Mouse (Mus musculus): Measurements from ENCODE around the gene Fsip1. TPM values are rescaled to one million over a fixed set of nuclear protein-coding genes. Genes with fewer than 3 reads are reported as not detected.
"Not testable (repeated sequence)": the region's sequence is repeated elsewhere in the genome, so short reads cannot be mapped to it uniquely, and the experiment has no call there.

The Fsip1 gene
- total RNA-seq (2015) (not detected in 2 replicates), total RNA-seq (2017) (0.88 and 1.2 TPM in 2 replicates)

DNA sequence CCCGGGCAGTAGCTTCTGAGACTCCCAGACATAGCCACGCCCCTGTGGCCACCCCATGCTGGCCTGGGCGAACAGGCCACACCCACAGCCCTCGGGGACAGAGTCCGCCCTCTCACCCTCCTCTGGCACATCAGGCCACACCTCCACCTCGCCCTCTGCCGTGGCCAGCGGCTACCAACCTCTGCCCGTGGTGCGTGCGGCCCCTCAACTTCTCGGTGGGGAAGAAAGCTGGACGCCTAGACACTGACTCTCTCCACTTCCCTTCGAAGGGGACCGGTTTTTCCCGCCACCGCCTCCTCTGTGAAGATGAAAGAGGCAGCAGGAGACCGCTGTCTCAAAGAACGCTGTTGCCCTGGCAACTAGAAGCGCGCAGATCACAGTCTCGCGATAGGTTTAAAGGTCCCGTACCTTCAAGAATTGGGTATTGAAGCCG, at the start of gene Fsip1:
Gene Fsip1 (minus strand): TSS at position 346 of the 433 bp plus-strand sequence.
- peak; percentile 97 for ATAC-seq (replicated peaks; ENCODE audit: poor library complexity)

DNA sequence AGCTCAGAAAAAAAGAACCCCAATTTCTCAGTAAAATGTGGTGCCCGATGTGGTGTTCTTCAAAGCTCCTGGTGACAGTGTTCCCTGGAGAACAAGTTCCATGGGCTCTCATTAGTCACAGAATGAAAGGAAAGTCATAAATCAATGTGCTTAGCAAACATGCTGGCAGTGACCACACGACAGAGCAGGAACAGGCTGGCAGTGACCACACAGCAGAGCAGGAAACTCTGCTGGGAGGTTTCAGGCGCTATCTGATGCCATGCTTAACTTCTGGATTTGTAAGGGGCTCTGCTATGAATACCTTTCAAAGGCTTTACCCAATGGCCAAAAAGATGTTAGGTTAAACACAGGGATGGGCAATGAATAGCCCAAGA, 49.7 kb upstream of the Fsip1 start:
- peak; percentile 37; the same call in 1 of the 2 replicates for ATAC-seq (replicated peaks; ENCODE audit: poor library complexity)

DNA sequence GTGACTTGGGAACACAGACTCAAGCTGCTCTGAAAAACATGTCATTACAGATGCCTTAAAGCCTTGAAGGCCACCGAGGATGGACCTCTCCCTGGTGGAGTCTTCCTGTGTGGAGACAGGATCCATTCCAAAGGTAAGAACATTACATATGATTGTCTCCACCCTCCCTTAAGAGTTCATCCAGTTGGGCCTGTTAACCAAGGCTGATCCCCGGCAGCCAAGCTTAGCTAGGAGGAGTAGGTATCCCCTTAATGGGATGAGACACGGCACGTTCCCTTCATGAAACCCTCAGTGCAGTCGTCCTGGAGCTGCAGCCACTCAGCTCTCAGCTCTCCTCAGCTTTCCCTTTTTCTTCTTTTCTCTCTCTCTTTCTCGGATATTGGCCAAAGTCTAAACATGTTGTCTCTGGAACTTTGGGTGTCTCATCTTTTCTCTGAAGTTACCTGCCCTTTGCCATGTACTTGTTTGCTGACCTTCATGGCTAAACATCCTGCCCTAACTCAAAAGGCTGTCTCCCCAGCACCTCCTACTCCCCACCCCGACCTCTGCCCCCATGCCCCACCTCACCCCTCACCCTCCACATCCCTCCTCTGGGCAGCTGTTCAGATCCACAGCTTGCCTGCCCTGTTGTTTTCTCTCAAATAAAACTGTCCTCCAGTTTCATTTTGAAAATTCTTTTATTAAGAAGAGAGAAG, 49.2 kb upstream of the Fsip1 start:
- no peak for ATAC-seq (replicated peaks; ENCODE audit: poor library complexity)

DNA sequence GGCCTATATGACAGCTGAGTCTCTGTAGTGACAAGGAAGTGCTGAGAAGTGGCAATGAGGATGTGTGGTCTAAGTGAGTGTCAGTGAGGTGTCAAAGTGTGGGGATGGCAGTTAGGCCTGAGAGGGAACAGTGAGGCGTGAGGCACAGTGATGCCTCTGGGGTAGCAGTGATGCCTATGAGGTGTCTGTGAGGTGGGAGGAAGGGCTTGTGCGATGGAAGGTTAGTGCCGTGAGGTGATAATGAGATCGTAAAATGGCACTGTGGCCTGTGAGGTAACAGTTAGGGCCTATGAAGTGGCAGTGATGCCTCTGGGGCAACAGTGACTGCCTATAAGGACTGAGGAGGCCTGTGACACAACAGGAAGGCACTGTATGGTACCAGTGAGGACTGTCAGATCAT, 46.7 kb upstream of the Fsip1 start:
- ATAC-seq (replicated peaks; ENCODE audit: poor library complexity): no peak

DNA sequence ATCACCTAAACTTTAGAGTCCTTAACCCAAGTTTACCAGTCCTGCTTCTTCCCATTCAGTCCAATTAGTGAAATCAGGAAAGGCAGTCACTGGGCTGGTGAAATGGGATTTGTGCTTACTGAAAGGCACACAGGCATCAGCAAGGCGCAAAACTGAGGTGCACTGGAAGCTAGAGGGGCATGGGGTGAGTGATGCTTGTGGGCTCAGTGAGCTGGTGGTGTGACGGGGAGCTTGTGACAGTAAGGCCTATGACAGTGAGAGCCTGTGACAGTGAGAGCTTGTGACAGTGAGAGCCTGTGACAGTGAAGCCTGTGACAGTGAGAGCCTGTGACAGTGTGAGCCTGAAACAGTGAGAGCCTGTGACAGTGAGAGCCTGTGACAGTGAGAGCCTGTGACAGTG, 44.9 kb upstream of the Fsip1 start:
- ATAC-seq (replicated peaks; ENCODE audit: poor library complexity): no peak

DNA sequence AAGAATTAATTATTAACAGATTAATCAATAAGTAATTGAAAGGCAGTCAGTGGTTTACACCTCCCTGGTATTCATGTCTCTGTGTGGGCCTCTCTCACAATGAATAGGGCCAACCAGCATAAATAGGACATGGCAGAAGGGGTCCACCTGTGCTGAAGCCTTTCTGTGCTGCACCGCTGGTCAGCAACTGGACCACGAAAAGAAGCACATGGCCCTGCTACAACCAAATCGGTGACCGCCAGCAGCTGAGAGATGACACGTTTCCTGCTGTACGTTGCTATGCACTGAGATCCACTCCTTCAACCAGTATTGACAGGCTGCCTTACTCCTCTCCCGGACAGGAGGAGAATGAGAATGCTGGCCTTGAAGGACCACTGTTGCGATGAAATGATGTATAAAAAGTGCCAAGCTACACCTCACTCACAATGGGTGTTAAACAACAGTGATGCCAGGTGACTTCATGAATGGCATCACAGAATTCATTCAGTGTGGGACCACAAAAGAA, 44.3 kb upstream of the Fsip1 start:
- no peak for ATAC-seq (replicated peaks; ENCODE audit: poor library complexity)

DNA sequence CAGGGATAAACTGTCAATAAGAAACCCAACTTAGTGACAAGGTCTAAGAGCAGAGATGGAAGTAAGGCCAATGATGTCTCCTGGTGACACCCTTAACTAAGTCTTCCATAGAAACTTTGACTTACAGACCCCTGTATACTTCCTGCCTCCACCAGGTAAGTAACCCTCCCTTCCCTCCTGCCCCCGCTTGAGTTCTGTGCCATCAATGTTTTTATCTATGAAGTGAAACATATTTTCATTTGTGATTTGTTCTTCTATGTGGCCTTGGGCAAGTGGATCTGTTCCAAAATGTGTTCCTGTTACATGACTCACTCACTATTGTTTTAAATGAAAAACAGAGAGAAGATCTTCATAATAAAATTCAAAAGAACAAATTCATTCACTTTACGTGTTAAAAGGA, 43.2 kb upstream of the Fsip1 start:
- ATAC-seq (replicated peaks; ENCODE audit: poor library complexity): no peak

DNA sequence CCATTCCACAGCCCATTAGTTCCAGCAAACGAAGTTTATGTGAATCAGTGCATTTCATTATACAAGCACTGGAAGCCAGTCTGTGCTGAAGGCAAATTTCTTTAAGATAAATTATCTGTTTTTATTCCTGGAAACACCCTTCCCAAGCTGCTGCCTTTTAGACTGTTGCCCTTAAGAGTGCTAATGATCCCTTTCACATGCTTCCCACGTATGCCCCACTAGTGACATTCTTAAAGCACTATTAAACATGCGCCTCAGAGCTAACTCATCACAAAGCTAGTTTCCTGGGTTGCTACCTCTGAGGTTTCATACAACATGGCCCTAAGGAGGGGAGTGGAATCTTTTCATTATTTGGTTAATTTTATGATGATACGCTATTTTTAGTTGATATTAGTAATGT, 41.8 kb upstream of the Fsip1 start:
- ATAC-seq (replicated peaks; ENCODE audit: poor library complexity): no peak

DNA sequence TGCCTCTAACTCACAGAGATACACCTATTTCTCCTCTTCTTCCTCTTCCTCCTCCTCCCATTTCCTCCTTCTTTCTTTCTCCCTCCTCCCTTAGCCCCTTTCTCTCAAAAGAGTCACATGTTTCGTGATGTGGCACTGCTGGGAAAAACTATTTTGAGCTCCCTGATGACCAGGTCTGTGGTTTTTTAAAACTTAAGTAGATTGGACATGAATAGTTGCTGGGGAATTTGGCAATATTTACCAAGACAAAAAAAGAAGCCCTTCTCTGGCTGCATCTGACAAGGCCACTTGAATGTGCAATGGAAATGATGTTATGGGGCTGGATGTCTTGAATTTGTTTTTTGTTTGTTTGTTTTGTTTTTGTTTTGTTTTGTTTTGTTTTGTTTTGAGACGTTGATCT, 41.2 kb upstream of the Fsip1 start:
- no peak for ATAC-seq (replicated peaks; ENCODE audit: poor library complexity)

DNA sequence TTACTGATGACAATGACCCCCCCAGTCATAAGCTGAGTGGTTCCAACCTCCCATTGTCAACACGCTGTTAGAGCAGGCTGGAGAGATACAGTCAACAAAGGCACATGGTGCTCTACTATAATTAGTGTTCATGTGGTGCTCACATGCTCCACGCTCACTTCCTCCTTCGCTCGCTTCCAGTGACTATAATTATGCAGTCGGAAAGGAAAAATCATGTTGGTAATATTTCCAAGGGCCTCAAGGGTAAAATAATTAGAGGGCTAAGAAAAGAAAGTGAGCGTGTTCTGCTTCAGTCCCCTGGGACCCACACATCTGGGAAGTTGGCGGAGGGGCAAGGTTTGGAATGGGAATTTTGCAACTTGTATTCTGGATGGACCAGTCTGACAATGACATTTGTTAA, 38.7 kb upstream of the Fsip1 start:
- no peak for ATAC-seq (replicated peaks; ENCODE audit: poor library complexity)

DNA sequence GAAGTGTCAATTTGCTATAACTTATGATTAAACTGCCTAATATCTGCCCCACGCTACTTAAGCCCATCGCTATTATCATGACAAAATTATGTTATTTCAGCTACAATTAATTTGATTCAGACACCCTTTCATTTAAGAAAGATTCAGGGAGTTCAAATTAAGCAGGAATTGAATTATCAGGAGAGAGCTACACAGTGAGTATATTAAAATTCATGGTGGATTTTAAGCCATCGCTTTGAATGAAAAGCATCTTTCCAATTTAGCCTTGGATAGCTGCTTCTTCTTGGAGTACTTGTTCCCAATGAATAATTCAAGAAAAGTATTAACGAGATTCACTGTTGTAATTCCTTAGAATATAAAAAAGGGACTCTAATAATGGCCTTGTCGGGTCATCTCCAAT, 36.8 kb upstream of the Fsip1 start:
- ATAC-seq (replicated peaks; ENCODE audit: poor library complexity): no peak

DNA sequence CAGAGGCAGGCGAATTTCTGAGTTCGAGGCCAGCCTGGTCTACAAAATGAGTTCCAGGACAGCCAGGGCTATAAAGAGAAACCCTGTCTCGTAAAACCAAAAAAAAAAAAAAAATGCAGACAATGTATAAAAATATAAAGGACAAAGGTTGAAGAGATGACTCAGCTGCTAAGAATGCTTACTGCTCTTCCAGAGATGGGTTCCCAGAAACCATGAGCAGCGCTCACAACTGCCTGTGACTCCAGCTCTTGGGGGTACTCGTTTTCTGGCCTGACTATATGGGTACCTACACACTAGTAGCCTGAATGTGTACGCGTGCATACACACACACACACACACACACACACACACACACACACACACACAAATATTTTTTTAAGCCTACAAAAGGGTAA, 32.3 kb upstream of the Fsip1 start:
- ATAC-seq (replicated peaks; ENCODE audit: poor library complexity): not testable (repeated sequence)

DNA sequence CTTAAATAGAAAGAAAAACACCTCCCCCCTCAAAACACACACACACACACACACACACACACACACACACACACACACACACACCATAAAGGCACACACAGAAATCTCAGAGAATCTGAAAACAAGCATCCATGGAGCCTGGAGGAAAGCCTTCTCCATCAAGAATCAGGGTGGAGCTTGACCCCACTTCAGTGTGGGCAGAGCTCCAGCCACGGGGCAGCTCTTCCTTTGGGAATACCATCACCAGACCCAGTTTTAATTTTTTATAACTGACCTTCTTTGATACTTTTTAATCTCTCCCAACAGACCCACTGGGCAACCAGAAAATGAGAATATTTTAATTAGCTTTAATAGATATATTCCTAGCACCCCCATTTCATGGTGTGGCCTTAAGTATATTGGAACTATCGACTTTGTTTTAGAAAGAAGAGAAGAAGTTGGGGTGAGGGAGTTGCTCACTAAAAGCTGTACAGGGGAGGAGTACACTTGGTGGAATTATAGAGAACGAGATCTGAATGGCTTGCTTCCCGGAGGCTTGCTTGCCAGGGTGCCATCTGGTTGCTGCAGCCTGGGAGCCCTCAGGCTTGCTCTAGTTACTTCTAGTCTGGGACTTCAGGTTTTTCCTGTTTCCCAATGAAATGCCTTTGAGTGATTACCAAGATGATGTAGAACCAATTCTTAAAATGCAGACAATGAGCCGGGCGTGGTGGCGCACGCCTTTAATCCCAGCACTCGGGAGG, 31.7 kb upstream of the Fsip1 start:
- no peak for ATAC-seq (replicated peaks; ENCODE audit: poor library complexity)

DNA sequence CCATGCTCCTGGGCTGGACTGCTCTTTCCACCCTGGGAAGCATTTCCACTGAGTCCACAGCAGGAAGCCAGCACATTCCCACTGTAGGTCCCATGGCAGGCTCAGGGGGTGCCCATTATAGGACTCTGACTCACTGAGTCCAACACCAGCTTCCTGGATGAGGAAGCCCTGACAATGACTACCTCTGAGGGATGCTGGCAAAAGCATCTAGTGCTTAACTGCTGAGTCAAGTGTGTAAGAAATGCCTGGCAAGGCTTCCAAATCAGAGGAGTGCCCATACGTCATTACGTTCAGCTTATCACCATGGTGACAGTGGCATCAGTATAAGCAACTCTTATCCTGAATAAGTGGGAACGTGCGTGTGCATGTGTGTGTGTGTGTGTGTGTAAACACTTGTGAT, 30.9 kb upstream of the Fsip1 start:
- no peak for ATAC-seq (replicated peaks; ENCODE audit: poor library complexity)

DNA sequence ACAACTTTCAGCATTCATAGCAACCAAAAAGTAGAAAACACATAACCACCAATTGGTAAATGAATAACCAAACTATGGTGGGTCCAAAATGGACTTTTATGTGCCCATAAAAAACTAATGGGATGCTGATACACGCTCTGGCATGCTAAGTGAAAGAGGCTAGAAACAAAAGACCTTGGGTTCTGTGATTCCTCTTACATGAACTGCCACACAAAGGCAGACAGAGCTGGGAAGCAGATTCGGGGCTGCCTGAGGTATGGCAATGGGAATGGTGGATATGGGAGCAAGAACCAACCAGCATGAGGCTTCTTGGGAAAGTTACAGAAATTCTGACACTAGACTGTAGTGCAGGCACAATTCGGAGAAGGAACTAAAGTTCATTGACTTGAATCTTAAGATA, 25.7 kb upstream of the Fsip1 start:
- ATAC-seq (replicated peaks; ENCODE audit: poor library complexity): no peak

DNA sequence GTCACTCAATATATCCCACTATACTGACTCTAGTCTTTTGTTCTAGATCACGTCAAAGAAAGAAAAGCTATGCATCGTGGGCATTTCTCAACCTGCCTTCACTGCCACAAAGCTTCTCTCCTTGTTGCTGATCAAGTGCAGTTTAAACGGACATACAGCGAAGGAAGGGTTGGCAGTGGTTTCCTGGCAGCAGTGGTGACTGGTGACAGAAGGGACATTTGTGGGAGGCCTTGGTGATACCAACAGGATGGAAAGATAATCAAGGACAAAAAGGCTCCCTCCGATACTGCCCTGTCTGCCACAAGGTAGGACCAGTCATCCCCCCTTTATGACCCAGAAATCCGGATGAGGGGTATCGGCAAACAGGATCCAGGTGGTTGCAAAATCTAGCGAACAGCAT, 21.5 kb upstream of the Fsip1 start:
- ATAC-seq (replicated peaks; ENCODE audit: poor library complexity): no peak

DNA sequence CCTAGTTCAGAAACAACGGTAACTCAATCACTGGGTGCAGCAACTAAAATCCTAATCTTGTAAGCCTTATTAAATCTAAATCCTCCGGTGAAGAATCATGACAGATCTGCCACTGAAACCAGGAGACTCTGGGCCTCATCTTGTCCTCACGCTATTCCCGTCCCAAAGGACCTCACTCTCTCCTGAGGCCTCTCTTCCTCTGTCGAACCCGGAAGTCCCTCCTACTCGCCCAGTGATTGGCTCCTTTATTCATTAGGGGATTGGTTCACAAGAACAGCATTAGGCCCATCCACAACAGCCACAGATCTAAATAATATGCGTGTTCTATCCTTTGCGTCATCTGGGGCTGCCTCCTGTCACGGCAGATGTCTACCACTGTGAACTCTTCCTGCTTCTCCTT, 14.8 kb upstream of the Fsip1 start:
- ATAC-seq (replicated peaks; ENCODE audit: poor library complexity): no peak

DNA sequence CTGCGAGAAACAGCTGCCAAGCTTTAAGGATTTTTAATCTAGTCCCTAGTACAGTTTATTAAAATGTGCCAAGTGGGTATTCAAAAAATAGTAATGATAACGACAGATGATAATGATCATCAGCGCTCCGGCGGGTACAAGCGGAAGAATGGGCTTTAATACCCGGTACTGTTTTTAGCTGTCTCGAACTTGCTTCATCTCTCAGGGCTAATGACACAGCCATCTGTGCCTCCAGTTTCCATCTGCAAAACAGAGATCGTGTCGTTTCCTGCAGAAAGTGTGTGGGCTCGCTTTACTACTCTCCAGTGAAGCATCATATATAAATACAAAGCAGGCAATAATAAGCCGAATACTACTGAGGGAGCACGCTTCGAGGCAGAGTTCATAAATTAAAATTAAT, 13.4 kb upstream of the Fsip1 start:
- no peak for ATAC-seq (replicated peaks; ENCODE audit: poor library complexity)

DNA sequence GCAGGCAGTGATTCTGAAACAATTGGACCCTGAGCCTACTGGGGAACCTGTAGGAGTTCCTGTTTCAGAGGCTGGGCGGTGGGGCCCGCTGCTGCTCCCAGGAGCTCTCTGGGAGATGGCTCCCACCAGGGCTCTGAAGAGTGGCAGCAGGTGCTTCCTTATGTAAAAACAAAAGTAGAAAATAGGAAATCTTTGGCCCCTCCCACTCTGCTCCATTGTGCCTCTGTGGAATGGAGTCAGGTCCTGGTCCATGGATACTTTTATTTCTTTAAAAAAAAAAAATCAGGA, 7.1 kb upstream of the Fsip1 start:
- ATAC-seq (replicated peaks; ENCODE audit: poor library complexity): peak; percentile 30; the same call in 1 of the 2 replicates

DNA sequence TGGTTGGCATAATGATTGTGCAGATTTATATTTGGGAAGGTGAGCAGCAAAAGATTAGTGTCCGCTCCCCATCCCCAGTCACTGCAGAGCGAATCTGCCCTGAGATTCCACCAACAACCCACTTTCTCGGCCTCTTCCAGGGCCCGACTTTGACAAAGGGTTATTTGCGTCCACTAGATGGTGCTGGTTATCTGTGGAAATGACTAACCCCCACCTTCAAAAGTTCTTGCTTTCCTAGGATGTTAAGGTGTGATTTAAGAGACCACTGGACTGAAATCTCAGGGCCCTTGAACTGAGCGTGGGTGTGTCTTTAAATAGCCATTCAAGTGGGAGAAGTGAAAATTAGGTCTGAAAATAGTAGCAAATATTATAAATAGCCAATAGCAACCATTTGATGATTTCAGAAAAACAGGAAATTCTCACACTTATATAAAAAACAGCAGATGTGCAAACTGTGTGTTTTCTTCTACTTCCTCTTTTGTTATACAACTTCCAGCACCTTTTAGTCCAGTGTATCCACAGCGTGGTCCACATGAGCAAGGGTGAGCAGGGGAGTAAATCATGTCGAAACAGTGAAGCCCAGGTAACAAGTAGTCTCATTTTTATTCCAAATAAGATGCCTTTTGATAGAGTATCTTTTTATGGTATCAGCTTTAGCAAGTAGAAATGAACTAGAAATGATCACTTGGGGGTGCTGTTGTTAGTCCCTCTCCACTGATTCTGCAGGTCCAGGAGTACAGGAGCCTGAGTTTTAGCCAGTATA, 6.6 kb upstream of the Fsip1 start:
- peak; percentile 84 for ATAC-seq (replicated peaks; ENCODE audit: poor library complexity)

DNA sequence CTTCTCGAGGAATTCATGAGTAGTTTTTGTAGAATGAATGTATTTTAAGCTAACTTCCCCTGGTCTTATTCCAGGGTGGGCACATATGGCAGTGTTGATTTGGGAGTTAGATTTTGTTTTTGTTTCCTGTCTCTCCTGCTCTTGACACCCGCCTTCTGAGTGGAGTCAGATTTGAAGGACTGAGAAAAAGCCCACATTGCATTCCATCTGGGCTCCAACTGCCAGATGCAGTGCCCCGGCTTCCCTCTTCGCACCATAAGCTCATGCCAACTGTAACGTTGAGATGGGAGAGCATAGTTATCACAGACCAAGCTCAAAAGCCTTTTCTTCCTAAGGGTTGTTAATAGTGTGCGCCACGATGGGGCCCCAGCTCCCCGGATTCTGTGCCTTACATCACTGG, 5.9 kb upstream of the Fsip1 start:
- ATAC-seq (replicated peaks; ENCODE audit: poor library complexity): no peak

DNA sequence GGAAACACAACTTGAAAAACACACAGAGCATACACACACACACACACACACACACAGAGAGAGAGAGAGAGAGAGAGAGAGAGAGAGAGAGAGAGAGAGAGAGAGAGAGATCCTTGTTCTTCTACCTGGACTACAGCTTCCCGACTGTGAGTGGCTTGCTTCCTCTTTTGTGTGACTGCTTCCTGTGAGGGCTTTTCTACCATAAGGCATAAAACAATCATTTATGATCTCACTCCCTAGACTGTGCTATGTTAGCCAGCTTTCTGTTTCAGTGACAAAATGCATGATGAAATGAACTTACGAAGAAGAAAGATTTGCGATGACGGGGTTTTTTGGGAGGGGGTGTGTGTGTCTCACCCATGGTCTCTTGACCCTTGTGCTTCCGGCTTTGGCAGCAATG, 3.0 kb upstream of the Fsip1 start:
- no peak for ATAC-seq (replicated peaks; ENCODE audit: poor library complexity)

Measured in megakaryocyte progenitor cell, adult 5-6 weeks (primary cell).